Mouse (Mus musculus) c-Kit-negative CD71-positive TER-119-positive erythroid progenitor cells, embryonic 14.5 days (primary cell): ENCODE measurements around the gene Ifna16.

Experiments used
- DNase-seq: peaks from one replicate; pipeline ENCODE4 v3.0.0-alpha.2; 2013; ENCODE audit warnings: low read depth, low spot score

Gene Ifna16

DNA sequence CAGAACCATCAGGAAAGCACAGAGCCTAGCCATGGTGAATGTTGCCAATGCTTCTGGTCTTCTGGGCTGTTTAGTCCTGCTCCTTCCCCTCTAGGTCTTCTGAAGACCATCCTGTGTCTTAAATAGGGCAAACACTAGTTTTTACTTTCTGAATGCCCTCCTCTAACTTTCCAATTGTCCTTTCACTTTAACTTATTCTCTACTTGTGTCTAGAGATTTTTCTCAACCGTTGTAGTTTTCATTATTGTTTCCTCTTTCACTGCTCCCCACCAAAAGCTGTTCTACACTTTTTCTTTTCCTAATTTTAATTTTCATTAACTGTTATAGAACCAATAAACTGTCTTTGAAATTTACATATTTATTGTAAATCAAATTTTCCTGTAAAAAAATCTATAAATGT is at the start of gene Ifna16:
TSS of gene Ifna16 (minus strand) at position 101 of the 400 bp plus-strand sequence.
- DNase-seq: no peak

DNA sequence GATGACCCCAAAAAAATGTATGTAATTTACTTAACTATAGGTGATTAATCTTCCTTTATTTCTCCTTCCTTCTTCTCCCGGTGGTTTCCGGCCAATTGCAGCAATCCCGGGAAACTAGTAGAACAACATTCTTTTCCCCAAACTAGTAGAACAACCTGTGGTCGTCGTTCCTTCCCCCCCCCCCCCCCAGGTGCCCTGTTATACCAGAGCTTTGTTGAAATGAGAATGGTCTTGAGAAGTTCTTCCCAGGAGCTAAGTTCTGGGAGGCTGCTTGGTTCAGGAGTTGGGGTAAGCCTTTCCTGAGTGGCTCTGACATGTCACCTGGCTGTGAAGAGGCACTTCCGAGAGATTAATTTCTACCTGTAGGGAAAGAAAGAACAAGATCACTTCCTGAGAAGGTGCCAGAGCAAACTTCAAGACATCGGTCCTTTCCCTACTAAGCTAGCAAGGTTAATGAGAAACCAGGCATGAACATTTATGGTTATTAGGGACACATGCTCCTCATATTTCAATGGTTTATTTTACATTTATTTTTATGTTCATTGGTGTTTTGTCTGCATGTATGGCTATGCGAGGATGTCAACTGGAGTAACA is 46.9 kb upstream of the Ifna16 start:
- no peak for DNase-seq

DNA sequence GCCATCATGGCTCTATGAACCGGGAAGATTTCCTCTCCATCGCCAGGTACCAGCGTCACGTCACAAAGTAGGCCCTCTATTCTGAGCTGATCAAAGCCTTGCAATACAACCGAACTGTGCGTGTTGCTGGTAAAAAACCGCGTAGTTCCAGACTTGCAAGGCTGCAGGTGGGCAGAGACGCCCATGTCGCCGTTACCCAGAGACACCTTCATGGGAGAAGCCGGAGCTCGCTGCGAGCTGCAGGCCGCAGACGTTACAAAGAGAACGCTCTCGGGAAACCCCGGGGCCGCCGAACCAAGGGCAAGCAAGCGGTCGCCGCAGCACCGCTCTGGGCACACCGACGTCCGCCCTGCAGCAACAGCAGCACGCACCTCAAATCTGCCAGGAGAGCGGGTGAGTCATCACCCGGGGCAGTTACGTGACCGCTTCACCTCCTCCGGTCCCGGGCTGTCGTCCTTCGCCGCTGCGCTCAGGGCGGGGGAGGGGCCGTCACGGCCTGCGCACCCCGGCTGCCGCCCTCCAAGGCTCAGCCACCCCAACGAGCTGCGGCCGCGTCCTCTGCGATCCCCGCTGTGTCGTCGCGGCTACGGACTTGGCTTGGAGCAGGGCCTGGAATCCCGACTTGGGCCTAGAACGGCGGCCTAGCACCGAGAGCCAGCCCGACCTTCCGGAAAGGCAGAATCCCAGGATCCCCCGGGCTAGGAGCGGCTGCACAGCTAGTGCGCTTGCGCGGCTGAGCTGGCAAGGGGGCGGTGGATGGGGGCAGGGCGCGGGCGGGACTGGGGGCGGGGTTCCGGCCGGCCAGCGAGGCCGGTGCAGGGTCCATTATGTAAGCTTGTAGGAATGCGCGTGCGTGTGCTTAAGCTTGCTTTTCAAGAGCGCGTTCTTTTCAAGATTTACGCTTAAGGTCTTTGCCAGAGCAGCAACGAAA is 45.3 kb upstream of the Ifna16 start, which contains the start of the genes Gm26566 and Klhl9:
TSS of gene Gm26566 (plus strand) at position 15 of the 931 bp plus-strand sequence.
TSS of gene Klhl9 (minus strand) at position 675 of the 931 bp plus-strand sequence.
- peak; percentile 66 for DNase-seq

DNA sequence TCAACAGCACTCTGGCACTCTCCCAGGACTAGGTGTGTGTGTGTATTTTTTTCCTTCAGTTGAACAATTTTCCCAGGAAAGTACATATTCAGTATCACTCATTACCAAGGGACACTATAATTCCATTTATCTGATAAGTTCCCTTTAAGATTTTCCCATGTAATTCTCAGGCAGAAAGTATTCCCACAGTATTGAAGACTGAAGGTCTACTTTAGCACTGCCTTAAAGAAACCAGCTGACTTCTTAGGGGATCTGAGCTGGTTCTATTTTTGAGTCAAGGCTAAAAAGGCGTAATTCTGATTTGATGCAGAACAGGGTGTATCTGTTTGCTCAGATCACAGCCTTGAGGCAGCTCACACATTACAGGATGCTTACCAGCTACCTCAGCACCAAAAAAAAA is 42.0 kb upstream of the Ifna16 start:
- no peak for DNase-seq

DNA sequence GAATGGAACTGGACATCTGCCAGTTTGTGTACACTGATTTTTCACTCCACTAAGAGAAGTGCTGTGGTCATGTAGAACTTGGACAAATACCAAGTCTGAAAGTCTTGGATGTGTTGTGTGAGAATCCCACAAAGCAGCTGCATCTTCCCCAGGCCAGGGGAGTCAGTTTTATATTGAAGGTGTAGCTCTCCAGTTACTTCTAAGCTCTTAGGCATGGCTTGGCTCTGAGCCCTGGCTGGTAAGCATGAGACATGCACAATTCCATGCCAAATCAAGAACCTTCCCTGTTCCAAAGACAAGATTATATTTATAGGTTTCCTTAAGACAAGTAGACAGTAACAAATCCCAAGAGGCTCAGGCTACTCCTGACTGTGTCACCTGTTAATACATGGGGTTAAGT is 38.3 kb upstream of the Ifna16 start:
- no peak for DNase-seq

DNA sequence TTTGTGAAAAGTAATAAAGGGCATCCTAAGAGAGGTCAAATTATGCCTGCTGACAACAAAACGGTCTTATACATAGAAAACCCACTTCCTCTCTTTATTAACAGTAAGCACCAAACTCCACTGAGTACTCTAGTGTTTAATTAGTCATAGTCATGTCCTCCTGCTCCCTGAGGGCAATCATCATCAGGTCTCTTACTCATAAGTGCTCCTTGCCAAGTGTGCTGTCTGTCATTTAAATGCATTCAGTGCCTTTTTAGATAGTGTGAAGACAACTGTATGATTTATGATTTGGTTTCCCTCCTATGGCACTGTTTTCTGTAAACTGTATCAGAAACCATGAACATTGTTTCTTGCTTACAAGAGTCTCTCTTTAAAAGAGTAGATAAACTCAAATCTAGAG is 37.6 kb upstream of the Ifna16 start:
- DNase-seq: no peak

DNA sequence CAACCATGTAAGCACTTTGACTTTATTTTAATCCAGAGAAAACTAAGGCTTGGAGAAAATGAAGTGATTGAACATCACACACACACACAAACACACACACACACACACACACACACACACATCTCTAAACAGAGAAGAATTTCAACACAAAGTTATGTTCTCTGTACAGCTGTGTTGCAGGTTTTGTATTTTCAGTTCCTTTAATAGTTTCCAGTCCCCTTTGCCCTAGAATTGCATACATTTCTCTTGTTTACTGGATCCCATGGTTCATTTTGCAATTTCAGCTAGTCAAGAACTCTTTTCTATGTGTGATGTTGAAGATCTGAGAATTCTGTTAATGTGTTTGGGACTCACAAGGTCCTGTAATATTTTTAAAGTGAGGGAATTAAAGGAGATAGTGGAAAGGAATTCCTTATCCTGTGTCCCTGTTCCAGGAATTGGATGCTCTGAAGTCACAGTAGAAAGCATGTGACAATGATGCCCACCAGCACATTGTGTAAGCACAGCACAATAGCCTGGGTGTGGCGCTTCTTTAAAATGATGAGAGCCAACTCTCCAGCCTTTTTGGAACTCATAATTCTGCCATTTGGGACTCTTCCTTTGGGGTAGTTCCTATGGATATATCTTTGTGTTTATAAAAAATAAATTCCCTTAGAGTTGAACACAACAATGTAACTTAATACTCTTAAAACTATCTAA is 30.6 kb upstream of the Ifna16 start:
- no peak for DNase-seq

DNA sequence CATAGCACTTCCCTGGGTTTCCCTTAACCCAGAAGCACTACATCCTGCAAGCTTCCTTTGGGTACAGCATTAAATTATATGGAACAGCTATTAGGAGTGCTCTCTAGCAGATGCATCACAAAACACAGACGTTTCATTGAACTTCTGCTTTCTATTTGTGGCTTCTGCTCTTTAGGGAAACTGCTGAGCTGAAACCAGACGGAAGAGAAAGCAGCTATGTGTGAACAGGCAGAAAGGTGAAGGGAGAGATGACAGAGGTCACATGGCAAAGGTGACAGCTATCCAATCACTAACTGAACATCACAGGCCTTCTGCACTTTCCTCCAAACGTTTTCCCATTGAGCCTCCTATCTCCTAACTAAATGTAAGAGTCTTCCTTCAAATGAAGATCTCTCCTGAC is 29.2 kb upstream of the Ifna16 start:
- no peak for DNase-seq

DNA sequence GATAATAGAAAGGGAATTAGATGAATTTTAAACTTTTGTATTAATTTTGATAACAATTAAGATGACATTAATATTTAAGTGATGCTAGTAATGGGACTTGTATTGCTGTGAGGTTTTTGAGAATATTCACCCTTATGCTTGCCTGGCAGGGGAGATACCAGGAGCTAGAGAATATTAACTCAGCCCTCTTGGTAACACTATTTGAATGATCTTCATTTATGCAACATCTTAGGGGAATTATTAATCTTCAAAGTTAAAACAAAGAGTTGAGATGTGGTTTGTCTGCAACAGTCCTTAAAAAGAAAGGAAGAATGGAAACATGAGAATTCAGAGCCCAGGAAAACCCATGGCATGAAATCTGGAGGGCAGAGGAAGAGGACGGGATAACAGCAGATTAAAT is 22.6 kb upstream of the Ifna16 start:
- DNase-seq: no peak

DNA sequence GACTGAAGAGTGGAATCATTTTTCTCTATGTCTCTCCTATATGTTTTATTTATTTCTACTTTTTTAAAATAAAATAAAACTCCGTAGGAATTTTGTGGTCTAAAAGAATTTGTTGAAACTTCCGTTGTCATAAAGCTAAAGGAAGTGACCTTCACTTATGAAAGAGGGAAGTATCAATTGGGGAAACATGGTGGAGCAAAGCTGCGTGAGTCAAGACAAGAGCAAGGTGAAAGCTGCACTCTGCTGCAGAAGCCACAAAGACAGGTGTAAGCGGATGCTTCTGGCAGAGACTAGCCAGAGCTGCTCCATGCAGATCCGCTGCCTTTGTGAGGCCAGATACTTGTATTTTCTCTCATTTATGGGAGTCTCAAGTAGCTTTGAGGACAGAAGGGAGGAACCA is 22.1 kb upstream of the Ifna16 start:
- DNase-seq: no peak

DNA sequence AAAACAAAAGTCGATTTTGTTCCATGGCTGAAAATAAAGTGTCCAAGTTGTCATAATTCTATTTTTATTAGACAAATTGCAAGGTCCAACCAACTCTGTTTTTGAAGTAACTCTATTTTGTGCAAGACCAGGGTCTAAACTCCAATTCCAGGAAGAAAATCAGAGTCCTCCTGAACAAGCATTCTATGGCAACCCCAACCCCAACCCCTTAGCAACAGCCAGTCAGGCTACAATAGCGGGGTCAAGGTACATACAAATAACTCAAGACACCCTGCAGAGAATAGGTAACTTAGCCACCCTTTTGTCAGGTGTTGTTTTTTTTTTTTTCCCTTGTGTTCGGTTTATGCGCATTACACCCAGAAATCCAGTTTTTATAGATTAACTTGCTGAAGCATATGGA is 21.0 kb upstream of the Ifna16 start:
- DNase-seq: no peak

DNA sequence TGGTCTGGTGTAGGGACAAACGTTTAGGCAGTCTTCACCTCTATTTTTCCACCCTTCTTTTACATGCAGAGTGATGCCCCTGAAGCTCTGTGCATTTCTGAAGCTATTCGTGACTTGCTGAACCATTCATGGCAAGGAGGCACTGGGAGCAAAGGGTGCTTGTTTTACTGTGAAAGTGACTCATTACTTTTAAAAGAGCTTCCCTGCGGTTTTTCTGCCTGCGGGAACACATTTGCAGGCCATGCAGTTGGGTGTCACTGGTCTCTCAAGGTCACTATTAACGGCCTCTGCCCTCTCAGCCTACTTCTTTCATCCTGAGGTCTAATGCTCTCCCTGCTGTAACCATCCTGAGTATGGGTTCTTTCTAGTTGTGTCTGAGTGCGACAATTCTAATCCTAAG is 20.4 kb upstream of the Ifna16 start:
- DNase-seq: no peak

DNA sequence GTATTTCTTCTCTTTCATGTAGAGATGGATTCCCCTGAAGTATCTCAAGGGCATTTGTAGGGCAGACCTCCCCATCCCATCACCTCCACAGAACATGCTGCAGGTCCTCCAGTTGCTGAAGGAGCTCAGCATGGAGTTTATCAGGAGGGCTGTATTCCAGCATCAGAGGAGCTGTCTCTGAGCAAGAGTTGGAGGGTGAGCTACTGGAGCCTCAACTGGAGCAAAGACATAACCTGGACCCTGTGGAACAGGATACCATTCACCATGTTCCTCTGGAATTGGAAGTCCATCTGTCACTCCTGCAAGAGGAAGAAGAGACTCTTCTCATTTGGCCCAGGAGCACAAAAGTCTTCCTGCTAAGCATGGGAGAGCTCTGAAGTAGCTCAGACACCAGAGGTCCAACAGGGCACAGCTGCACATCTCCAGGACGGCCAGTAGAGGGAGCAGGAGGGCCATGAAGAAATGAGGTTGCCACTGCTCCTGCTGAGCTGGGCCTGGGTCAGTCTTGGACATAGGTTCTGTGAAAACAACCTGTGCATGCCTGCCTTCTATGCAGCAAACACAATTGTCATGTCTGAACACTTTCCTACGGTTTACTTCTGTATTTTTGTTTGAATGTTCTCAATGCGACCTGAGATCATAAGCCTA is 19.6 kb upstream of the Ifna16 start:
- peak; percentile 22 for DNase-seq

DNA sequence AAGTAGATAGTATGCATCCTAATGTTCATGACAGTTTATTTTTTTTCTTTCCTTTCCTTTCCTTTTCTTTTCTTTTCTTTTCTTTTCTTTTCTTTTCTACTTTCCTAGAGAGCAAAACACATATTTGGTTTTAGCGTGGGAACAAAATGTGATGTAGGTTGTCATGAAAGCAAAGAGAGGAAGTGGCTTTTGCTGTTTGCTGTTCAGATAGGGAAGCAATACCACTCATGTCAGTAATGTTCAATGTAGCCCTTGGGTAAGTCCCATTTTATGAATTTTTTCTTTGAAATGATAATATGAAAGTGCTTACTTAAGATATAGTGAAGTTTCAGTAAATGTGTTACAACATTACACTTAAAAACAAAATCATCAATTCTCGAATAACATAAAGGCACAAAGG is 16.7 kb upstream of the Ifna16 start:
- DNase-seq: no peak

DNA sequence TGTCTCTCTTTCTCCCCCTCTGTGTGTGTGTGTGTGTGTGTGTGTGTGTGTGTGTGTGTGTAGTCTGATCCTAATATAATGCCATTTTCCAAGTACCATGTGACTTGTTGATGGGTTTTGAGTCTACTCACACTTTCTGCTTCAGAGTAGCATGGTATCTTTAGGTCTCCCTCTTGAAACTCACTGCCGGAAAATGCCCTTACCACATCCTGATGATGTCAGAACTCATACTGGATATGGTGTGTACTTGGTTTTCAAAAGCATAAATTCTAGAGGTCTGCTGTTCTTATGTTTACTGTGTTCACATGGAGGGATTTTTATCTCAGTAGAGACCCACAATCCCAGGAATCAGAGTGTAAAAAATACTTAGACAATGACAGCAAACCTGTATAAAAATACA is 15.8 kb upstream of the Ifna16 start:
- no peak for DNase-seq

DNA sequence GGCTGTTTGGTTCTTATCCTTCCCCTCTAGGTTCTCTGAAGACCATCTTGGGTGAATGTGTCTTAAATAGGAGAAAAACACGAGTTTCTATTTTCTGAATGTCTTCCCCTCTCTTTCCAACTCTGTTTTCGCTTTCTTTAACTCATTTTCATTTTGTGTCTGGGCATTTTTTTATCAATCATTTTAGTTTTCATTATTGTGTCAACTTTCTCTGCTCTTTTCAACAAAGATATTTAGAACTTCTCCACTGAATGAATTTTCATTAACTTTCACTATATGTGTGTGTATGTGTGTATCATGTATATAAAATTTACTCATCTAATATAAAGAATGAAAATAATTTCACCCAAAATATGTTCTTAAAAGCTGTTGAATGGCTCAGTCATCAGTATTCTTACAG is 14.5 kb upstream of the Ifna16 start, which contains the start of gene Ifnab:
TSS of gene Ifnab (minus strand) at position 101 of the 400 bp plus-strand sequence.
- DNase-seq: no peak

DNA sequence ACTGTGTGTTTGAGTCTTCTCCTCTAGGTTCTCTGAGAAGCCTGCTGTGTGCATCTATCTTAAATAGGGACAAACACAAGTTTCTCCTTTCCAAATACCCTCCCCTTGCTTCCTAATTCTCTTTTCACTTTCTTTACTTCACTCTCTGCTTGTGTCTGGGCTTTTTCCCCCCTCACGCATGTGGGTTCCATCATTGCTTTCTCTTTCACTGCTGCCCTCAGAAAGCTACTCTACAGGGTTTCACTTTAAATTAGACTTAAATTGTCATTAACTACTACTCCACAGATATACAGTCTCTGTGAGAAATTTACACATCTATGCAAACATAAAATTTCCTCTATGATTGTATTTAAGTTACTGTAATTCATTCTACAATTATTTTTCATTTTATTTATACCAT is 7.1 kb upstream of the Ifna16 start, which contains the start of gene Ifna2:
TSS of gene Ifna2 (minus strand) at position 101 of the 400 bp plus-strand sequence.
- DNase-seq: no peak

DNA sequence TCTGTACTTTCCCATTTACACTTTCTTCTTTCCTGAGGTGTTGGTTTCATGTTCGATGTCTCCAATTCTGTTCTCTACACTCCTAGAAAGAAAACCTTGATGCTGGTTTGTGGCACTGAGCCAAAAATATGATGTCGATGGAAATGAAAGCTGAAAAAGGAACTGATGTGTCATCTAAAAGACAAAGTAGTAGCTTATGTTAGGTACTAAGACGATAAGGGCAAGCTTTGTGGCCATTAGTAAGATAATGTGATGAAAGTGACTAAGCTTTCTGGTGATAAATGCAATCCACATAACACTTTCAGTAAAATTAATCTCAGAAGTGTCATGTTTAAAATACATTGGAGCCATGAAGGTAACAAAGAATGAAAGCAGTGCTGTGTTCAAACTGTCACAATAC is 4.6 kb upstream of the Ifna16 start:
- no peak for DNase-seq

DNA sequence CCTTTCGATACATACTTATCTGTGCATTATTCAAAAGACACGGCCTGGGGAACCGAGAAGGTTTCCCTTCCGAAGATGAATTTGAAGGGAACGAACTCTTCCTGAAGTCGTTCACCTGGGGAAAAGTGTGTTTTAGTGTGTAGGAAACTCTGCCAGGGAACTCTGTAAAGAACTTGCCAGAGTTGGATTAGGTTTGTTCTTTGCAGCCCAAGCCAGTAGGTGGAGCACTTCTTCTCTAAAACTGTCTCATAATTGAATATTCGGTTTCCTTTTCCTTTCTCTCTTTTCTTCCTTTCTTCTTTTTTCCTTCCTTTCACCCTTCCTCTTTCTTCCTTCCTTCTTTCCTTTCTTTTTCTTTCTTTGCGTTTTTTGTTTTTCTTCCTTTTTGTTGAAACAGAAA is 3.6 kb upstream of the Ifna16 start:
- DNase-seq: no peak

DNA sequence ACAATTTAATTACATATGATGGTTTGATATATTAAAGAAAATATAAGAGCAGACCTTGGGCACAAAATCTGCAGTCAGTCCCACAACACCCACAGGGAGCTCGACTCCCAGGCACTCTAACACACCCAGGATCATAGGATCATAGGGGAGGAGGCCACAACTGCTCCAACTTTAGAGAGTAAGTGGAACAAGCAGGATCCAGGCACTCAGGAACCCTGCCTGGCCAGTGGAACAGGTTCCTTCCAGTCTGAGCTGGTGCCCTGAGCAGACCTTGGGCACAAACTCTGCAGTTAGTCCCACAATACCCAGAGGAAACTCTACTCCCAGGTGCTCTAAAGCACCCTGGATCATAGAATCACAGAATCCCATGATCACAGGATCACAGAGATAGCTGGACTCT is 21.3 kb downstream of the Ifna16 start:
- no peak for DNase-seq

DNA sequence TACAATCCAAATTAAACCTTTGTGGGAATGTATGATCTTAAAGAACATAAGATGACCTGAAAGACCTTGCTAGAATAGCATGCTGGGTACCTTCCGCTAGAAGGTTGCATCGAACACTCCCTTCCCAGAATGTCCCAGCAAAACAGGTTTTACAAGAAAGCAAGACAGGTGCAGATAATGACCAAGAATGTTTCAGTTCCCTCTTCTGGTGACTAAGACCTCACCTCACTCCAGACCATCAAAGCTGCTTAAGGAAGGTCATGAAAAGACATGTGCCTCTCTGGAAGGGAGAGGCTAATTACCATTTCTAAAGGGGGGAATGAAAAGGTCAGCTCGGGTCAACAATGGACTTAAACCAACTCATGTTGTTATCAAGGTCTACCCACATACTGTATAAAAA is 23.1 kb downstream of the Ifna16 start:
- DNase-seq: no peak

DNA sequence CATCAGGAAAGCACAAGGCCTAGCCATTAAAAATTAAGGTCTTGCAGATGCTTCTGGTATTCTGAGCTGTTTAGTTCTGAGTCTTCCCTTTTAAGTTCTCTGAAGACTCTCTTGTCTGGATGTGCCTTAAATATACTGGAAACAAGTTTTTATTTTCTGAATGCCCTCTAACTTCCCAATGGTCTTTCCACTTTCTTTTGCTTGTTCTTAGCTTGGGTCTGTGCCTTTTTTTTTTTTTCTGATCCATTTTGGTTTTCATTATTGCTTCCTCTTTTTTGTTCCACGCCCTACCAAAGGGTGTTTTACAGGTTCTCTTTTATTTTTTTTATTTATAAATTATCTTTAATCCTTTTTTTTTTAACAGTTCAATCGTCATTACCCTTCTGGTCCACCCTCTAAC is 32.4 kb downstream of the Ifna16 start, which contains the start of gene Ifna13:
TSS of gene Ifna13 (minus strand) at position 101 of the 400 bp plus-strand sequence.
- DNase-seq: no peak
